Mouse (Mus musculus): ENCODE measurements around the gene Vmn1r195. TPM values are rescaled to one million over a fixed set of nuclear protein-coding genes. Genes with fewer than 3 reads are reported as not detected.
"Not testable (repeated sequence)": the region's sequence is repeated elsewhere in the genome, so short reads cannot be mapped to it uniquely, and the experiment has no call there.

Gene Vmn1r195
- polyA plus RNA-seq (2012; rRNA removed) = not detected in 2 replicates

GRCm38 (mm10) chr13:22270222-22270621, at the start of gene Vmn1r195:
Gene Vmn1r195 (plus strand): TSS chr13:22270522.
- DNase-seq; H3K27ac ChIP-seq (ENCODE audit: control insufficient read depth, insufficient read depth, low read length); H3K36me3 ChIP-seq (ENCODE audit: control insufficient read depth, insufficient read depth, low read length); H3K27me3 ChIP-seq (ENCODE audit: control insufficient read depth, insufficient read depth, low read length); H3K4me1 ChIP-seq (replicated peaks; ENCODE audit: control insufficient read depth, insufficient read depth, low read length); H3K4me3 ChIP-seq (ENCODE audit: control insufficient read depth, insufficient read depth, low read length): not testable (repeated sequence)
- 98% methylated on average over 1 of the region's 1 CpGs for WGBS

- not testable (repeated sequence) for H3K27ac ChIP-seq (ENCODE audit: control insufficient read depth, insufficient read depth, low read length); H3K36me3 ChIP-seq (ENCODE audit: control insufficient read depth, insufficient read depth, low read length); H3K4me3 ChIP-seq (ENCODE audit: control insufficient read depth, insufficient read depth, low read length); H3K27me3 ChIP-seq (ENCODE audit: control insufficient read depth, insufficient read depth, low read length); DNase-seq; H3K4me1 ChIP-seq (replicated peaks; ENCODE audit: control insufficient read depth, insufficient read depth, low read length)
- WGBS = 62% methylated on average over 1 of the region's 1 CpGs
These were observed 47.3 kb upstream of the Vmn1r195 start, which contains the start of gene Vmn1r193 for GRCm38 (mm10) chr13:22223060-22223459. Gene Vmn1r193 (minus strand): TSS chr13:22223160.

- Histone ChIP-seq H3K4me1 (replicated peaks; ENCODE audit: control insufficient read depth, insufficient read depth, low read length) (no peaks in the 10 kb centered on the region), H3K36me3 (ENCODE audit: control insufficient read depth, insufficient read depth, low read length) (no peaks in the 10 kb centered on the region), H3K27ac (ENCODE audit: control insufficient read depth, insufficient read depth, low read length) (no peak within 1 kb of the TSS), H3K4me3 (ENCODE audit: control insufficient read depth, insufficient read depth, low read length) (no peak within 1 kb of the TSS), H3K27me3 (ENCODE audit: control insufficient read depth, insufficient read depth, low read length) (no peaks in the 10 kb centered on the region)
- no peak for DNase-seq
- 48% methylated on average over 1 of the region's 1 CpGs for whole genome bisulfite sequencing
- no peak for TF ChIP-seq POLR2A (IDR thresholded peaks at IDR 0.05; ENCODE audit: control insufficient read depth, extremely low read depth, insufficient read depth, low read length, poor library complexity)
- no peak for TF ChIP-seq CTCF (IDR thresholded peaks at IDR 0.05; ENCODE audit: borderline replicate concordance, control insufficient read depth, extremely low read depth, insufficient read depth, low read length, poor library complexity)
These were observed 26.4 kb upstream of the Vmn1r195 start, which contains the start of gene Vmn1r194 for GRCm38 (mm10) chr13:22243915-22244314. Gene Vmn1r194 (plus strand): TSS chr13:22244215.

- 40% methylated on average over 2 of the region's 2 CpGs for WGBS
- Histone ChIP-seq H3K27me3 (ENCODE audit: control insufficient read depth, insufficient read depth, low read length) (no peaks in the 10 kb centered on the region), H3K4me3 (ENCODE audit: control insufficient read depth, insufficient read depth, low read length) (no peak overlapping the region), H3K27ac (ENCODE audit: control insufficient read depth, insufficient read depth, low read length) (no peak overlapping the region), H3K36me3 (ENCODE audit: control insufficient read depth, insufficient read depth, low read length) (no peaks in the 10 kb centered on the region), H3K4me1 (replicated peaks; ENCODE audit: control insufficient read depth, insufficient read depth, low read length) (no peaks in the 10 kb centered on the region)
- TF ChIP-seq POLR2A (IDR thresholded peaks at IDR 0.05; ENCODE audit: control insufficient read depth, extremely low read depth, insufficient read depth, low read length, poor library complexity) = no peak
- no peak for TF ChIP-seq CTCF (IDR thresholded peaks at IDR 0.05; ENCODE audit: borderline replicate concordance, control insufficient read depth, extremely low read depth, insufficient read depth, low read length, poor library complexity)
- DNase-seq = no peak
These were observed 1.4 kb downstream of the Vmn1r195 start for GRCm38 (mm10) chr13:22271721-22272120.

GRCm38 (mm10) chr13:22284578-22284977, 14.3 kb downstream of the Vmn1r195 start:
- no peak for DNase-seq
- Histone ChIP-seq H3K4me1 (replicated peaks; ENCODE audit: control insufficient read depth, insufficient read depth, low read length) (no peaks in the 10 kb centered on the region), H3K27ac (ENCODE audit: control insufficient read depth, insufficient read depth, low read length) (no peak overlapping the region), H3K4me3 (ENCODE audit: control insufficient read depth, insufficient read depth, low read length) (no peak overlapping the region), H3K36me3 (ENCODE audit: control insufficient read depth, insufficient read depth, low read length) (no peaks in the 10 kb centered on the region), H3K27me3 (ENCODE audit: control insufficient read depth, insufficient read depth, low read length) (no peaks in the 10 kb centered on the region)
- no peak for TF ChIP-seq CTCF (IDR thresholded peaks at IDR 0.05; ENCODE audit: borderline replicate concordance, control insufficient read depth, extremely low read depth, insufficient read depth, low read length, poor library complexity)
- TF ChIP-seq POLR2A (IDR thresholded peaks at IDR 0.05; ENCODE audit: control insufficient read depth, extremely low read depth, insufficient read depth, low read length, poor library complexity) = no peak
- 75% methylated on average over 2 of the region's 2 CpGs for WGBS

- Histone ChIP-seq H3K27me3 (ENCODE audit: control insufficient read depth, insufficient read depth, low read length) (no peaks in the 10 kb centered on the region), H3K36me3 (ENCODE audit: control insufficient read depth, insufficient read depth, low read length) (no peaks in the 10 kb centered on the region), H3K27ac (ENCODE audit: control insufficient read depth, insufficient read depth, low read length) (no peak within 1 kb of the TSS), H3K4me1 (replicated peaks; ENCODE audit: control insufficient read depth, insufficient read depth, low read length) (no peaks in the 10 kb centered on the region), H3K4me3 (ENCODE audit: control insufficient read depth, insufficient read depth, low read length) (no peak within 1 kb of the TSS)
- TF ChIP-seq CTCF (IDR thresholded peaks at IDR 0.05; ENCODE audit: borderline replicate concordance, control insufficient read depth, extremely low read depth, insufficient read depth, low read length, poor library complexity) = no peak
- TF ChIP-seq POLR2A (IDR thresholded peaks at IDR 0.05; ENCODE audit: control insufficient read depth, extremely low read depth, insufficient read depth, low read length, poor library complexity) = no peak
- WGBS = 85% methylated on average over 2 of the region's 2 CpGs
- DNase-seq = no peak
These were observed 19.3 kb downstream of the Vmn1r195 start, which contains the start of gene Vmn1r196 for GRCm38 (mm10) chr13:22289620-22290019. Gene Vmn1r196 (plus strand): TSS chr13:22289920.

GRCm38 (mm10) chr13:22308075-22308474, 37.8 kb downstream of the Vmn1r195 start:
- H3K27ac ChIP-seq (ENCODE audit: control insufficient read depth, insufficient read depth, low read length); H3K36me3 ChIP-seq (ENCODE audit: control insufficient read depth, insufficient read depth, low read length); H3K27me3 ChIP-seq (ENCODE audit: control insufficient read depth, insufficient read depth, low read length); H3K4me3 ChIP-seq (ENCODE audit: control insufficient read depth, insufficient read depth, low read length); H3K4me1 ChIP-seq (replicated peaks; ENCODE audit: control insufficient read depth, insufficient read depth, low read length); DNase-seq: not testable (repeated sequence)
- WGBS = 91% methylated on average over 5 of the region's 5 CpGs

Measured in thymus, adult 2 months (tissue).